Mouse (Mus musculus) liver, adult 2 months (tissue): ENCODE measurements around the gene Sertad2.

Experiments
- CTCF ChIP-seq: fragments of 200-500 bp; IDR thresholded peaks from 2 replicates; pipeline ENCODE4 v1.5.1; 2011; ENCODE audit warnings: low read depth, low read length, control low read depth
- POLR2A ChIP-seq: fragments of 200-500 bp; IDR thresholded peaks from 2 replicates; pipeline ENCODE4 v1.6.1; 2011; ENCODE audit warnings: low read length, control low read depth; ENCODE audit not compliant: insufficient read depth; ENCODE audit errors: extremely low read depth

GRCm38 (mm10) chr11:20649477-20649876 lies 106.4 kb downstream of the Sertad2 start:
- TF ChIP-seq POLR2A (no peak), CTCF (no peak)
